ENCODE assay signal across 7 mouse cellular contexts in the genomic region with DNA sequence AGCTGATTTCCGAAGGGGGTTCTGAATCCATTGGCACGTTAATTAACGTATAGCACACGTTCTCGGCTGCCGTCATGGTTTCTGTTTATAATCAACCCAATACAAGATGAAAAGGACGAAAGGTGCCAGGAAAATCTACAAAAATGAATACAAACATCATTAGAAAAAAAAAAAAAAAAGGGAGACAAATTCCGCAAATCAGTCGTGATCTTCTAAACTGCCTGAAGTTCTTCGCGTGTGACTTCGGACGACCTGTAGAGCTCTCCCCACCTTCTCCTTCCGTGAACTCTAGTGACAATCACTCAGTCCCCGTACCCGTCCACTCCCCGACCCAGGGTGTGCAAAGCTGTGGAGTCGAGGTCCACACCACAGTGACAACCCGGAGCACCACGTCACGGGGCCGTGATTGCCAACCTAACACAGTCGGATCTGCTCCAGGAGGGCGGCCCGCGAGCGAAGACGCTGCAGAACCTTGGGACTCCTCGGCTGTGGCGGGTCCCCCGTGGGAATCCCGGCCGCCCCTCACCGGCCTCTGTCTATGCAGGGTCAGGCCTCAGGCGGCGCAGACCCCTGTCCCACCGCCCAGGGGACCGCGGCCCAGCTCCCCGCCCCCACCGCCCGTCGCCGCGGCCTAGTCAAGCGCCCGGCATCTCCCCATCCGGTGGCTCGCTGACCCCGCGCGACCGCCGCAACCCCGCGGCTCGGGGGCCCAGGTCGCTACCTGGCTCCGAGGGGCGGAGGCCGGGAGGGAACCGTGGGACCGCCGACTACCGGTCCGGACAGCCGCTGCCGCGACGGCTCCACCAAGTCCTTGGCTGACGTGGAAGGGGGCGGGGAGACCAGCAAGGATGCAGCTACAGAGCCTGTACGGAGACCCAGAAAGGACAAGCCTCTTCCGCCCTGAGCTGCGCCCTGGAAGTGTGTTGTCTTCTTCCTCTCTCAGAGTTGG. TPM values are rescaled to one million over a fixed set of nuclear protein-coding genes. Genes with fewer than 3 reads are reported as not detected.
DNase-seq lines count a peak whose midpoint lies in the region; ATAC-seq lines count a peak whose summit lies in the region.

Gene Copb1, minus strand, starts transcription at position 827 of the 949 bp plus-strand sequence.

- H3K4me1 ChIP-seq in embryonic facial prominence, embryonic 12.5 days, result peaks cover 3% of the 10 kb centered on the region; the same call in 1 of the 2 replicates
- peaks cover 9% of the 10 kb centered on the region for H3K4me1 ChIP-seq in limb, embryonic 13.5 days
- H3K4me1 ChIP-seq in midbrain, embryonic 16.5 days (ENCODE audit: control insufficient read depth, insufficient read depth, low read length), result peaks cover 6% of the 10 kb centered on the region

- peak within 1 kb of the TSS; percentile 96 for H3K9ac ChIP-seq in embryonic facial prominence, embryonic 12.5 days
- H3K9ac ChIP-seq in limb, embryonic 13.5 days, result peak within 1 kb of the TSS; percentile 97
- peak within 1 kb of the TSS; percentile 94 for H3K9ac ChIP-seq in midbrain, embryonic 16.5 days (ENCODE audit: low read depth, low read length)

- H3K9me3 ChIP-seq in embryonic facial prominence, embryonic 12.5 days, result 0 out of 2 replicates have a peak, but pooled peaks cover 3% of the 10 kb centered on the region
- H3K9me3 ChIP-seq in limb, embryonic 13.5 days, result no peaks in the 10 kb centered on the region
- H3K9me3 ChIP-seq in midbrain, embryonic 16.5 days (replicated peaks; ENCODE audit: control insufficient read depth, low read length, poor library complexity, severe bottlenecking), result 0 out of 2 replicates have a peak, but pooled peaks cover 2% of the 10 kb centered on the region

- H3K4me2 ChIP-seq in embryonic facial prominence, embryonic 12.5 days (replicated peaks), result peak within 1 kb of the TSS; percentile 51
- H3K4me2 ChIP-seq in limb, embryonic 13.5 days (replicated peaks), result peak within 1 kb of the TSS; percentile 62
- H3K4me2 ChIP-seq in midbrain, embryonic 16.5 days (ENCODE audit: low read length), result peak within 1 kb of the TSS; percentile 67

- peaks cover 27% of the 10 kb centered on the region for H3K36me3 ChIP-seq in embryonic facial prominence, embryonic 12.5 days
- H3K36me3 ChIP-seq in limb, embryonic 13.5 days, result peaks cover 28% of the 10 kb centered on the region
- peaks cover 15% of the 10 kb centered on the region for H3K36me3 ChIP-seq in midbrain, embryonic 16.5 days (ENCODE audit: control insufficient read depth, insufficient read depth, low read length)

- peak; percentile 92 for DNase-seq in adrenal gland, postnatal 25 days
- peak; percentile 96 for DNase-seq in heart, adult 18-20 months
- DNase-seq in kidney, adult 8-10 months, result peak; percentile 91 to 95
- peak; percentile 82 to 93 for DNase-seq in spleen, postnatal 10 days (ENCODE audit: low spot score in 2 of 2)

- H3K27me3 ChIP-seq in embryonic facial prominence, embryonic 12.5 days, result no peaks in the 10 kb centered on the region
- H3K27me3 ChIP-seq in limb, embryonic 13.5 days, result no peaks in the 10 kb centered on the region
- no peaks in the 10 kb centered on the region for H3K27me3 ChIP-seq in midbrain, embryonic 16.5 days (ENCODE audit: control insufficient read depth, insufficient read depth, low read depth, low read length)

- H3K27ac ChIP-seq in embryonic facial prominence, embryonic 12.5 days, result 0 out of 2 replicates have a peak within 1 kb of the TSS, but pooled peaks have one; percentile 67
- H3K27ac ChIP-seq in limb, embryonic 13.5 days, result peak within 1 kb of the TSS; percentile 65; the same call in 1 of the 2 replicates
- H3K27ac ChIP-seq in midbrain, embryonic 16.5 days (ENCODE audit: low read length), result peak within 1 kb of the TSS; percentile 61; the same call in 1 of the 2 replicates

- ATAC-seq in embryonic facial prominence, embryonic 12.5 days (ENCODE audit: insufficient number of reproducible peaks, insufficient read depth, low FRiP score, low TSS enrichment), result peak; percentile 98
- ATAC-seq in limb, embryonic 13.5 days (ENCODE audit: low FRiP score, low read depth), result peak; percentile 97
- ATAC-seq in midbrain, embryonic 16.5 days, result peak; percentile 99

- 3% methylated on average over 73 of the region's 75 CpGs for WGBS in embryonic facial prominence, embryonic 12.5 days
- 2% methylated on average over 72 of the region's 75 CpGs for WGBS in limb, embryonic 13.5 days
- 1% methylated on average over 72 of the region's 75 CpGs for WGBS in midbrain, embryonic 16.5 days

- H3K4me3 ChIP-seq in embryonic facial prominence, embryonic 12.5 days, result peak within 1 kb of the TSS; percentile 99
- peak within 1 kb of the TSS; percentile 94 for H3K4me3 ChIP-seq in limb, embryonic 13.5 days
- peak within 1 kb of the TSS; percentile 94 for H3K4me3 ChIP-seq in midbrain, embryonic 16.5 days (ENCODE audit: low read depth, low read length)

RNA-seq across cellular contexts. Expression of gene Copb1, which starts in this region (rescaled TPM):
- 115 and 133 TPM in 2 replicates for total RNA-seq in adrenal gland, postnatal 25 days (2021)
- polyA plus RNA-seq in embryonic facial prominence, embryonic 12.5 days (2016; fragmentation: Nextera tagmentation; extraction: Ambion mirVana), result 116 and 121 TPM in 2 replicates
- 10 to 100 TPM; 42.4 to 44.1 TPM for total RNA-seq in heart, adult 18-20 months (2021)
- polyA plus RNA-seq in limb, embryonic 13.5 days (2015; fragmentation: Nextera tagmentation; extraction: Ambion mirVana), result 136 and 143 TPM in 2 replicates
- 85.2 and 91.0 TPM in 2 replicates for polyA plus RNA-seq in midbrain, embryonic 16.5 days (2015; fragmentation: Nextera tagmentation; extraction: Ambion mirVana)

Comparison
In these comparisons a context has a peak if more than half of its experiments do, and no peak if none do; other contexts are left out.
1. Peak in every context shown above with its lines: DNase-seq, ATAC-seq, H3K4me3 ChIP-seq and H3K27ac ChIP-seq.